Mouse (Mus musculus): Measurements from ENCODE around the gene Cdc6.
"Not testable (repeated sequence)": the region's sequence is repeated elsewhere in the genome, so short reads cannot be mapped to it uniquely, and the experiment has no call there.

Cdc6 gene

GRCm38 (mm10) chr11:98907063-98907436 lies 551 bp upstream of the Cdc6 start:
- intact Hi-C loops (cut with DNase I), result loop anchor here (5.0 kb wide), 1 partner anchor 205 kb away; the partner anchor contains the start of gene Csf3

- intact Hi-C loops (cut with DNase I), result loop anchor here (1.0 to 5.0 kb wide), 2 partner anchors 50 to 207 kb away; partner anchors contain the start of gene Csf3
Observed at GRCm38 (mm10) chr11:98909654-98910053, 2.1 kb downstream of the Cdc6 start.

DNA sequence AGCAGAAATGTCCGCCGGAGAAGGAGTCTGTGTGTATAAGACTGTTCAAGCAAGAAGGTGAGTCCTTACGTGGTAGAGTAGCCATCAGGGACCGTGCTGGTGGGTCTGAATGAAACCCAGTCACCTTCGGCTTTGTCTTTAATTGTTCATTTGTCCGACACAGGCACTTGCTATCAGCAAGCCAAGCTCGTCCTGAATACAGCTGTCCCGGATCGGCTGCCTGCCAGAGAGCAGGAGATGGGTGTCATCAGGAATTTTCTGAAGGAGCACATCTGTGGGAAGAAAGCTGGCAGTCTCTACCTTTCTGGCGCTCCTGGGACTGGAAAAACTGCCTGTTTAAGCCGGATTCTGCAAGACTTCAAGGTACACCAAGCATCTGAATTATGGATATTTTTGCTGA lies 2.8 kb downstream of the Cdc6 start:
- intact Hi-C loops (cut with DNase I), result loop anchor here (1.0 kb wide), 1 partner anchor 51 kb away; no protein-coding TSS in a partner anchor

GRCm38 (mm10) chr11:98911498-98911897 lies 3.9 kb downstream of the Cdc6 start:
- intact Hi-C loops (cut with DNase I), result no loop called here

DNA sequence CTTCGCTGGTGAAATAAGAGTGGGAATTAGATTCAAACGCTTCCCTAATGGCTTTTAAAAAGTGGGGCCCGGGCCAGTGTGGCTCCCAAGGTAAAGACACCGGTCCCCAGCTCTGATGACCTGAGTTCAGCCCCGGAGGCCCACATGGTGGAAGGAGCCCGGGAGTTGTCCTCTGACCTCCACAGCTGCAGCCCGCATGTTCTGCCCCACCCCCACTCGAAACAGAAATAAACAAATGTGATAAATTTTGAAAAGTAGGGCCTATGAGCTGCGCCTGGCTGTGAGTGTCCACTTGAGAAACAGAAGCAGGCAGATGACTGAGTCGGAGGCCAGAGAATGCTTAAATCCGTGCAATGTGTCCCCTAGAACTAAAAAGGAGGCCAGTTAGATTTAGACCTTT lies 6.6 kb downstream of the Cdc6 start:
- intact Hi-C loops (cut with DNase I), result no loop called here

GRCm38 (mm10) chr11:98916376-98916775 lies 8.8 kb downstream of the Cdc6 start:
- intact Hi-C loops (cut with DNase I), result not testable (repeated sequence)

DNA sequence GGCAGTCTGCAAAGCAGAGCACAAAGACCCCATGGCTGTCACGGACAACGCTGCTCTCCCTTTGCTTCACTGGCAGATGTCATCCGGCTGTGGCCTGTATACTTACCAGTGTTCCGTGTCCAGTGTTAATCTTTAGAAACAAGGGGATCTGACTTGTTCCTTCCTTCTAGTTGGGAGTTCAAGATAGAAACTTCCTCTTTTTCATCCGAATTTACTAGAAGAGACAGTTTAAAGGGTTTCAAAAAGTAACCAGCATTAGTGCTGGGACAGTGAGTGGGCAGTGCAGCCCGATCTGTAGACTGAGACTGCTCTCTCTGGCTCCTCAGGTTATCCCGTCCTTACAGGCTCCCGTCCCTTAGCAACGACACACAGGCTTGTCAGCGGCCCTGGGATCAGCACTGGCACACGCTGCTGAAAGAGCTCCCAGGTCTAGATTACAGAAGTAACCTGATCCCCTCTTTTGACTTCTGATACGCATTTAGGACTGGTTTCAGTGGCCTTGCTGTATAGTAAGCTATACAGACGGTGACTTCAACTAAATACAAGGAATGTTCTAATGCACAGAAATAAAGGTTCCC lies 9.9 kb downstream of the Cdc6 start:
- intact Hi-C loops (cut with DNase I), result no loop called here

- intact Hi-C loops (cut with DNase I), result no loop called here
Observed at GRCm38 (mm10) chr11:98918231-98918630, 10.6 kb downstream of the Cdc6 start.

- intact Hi-C loops (cut with DNase I), result no loop called here
Observed at GRCm38 (mm10) chr11:98919009-98919408, 11.4 kb downstream of the Cdc6 start.

DNA sequence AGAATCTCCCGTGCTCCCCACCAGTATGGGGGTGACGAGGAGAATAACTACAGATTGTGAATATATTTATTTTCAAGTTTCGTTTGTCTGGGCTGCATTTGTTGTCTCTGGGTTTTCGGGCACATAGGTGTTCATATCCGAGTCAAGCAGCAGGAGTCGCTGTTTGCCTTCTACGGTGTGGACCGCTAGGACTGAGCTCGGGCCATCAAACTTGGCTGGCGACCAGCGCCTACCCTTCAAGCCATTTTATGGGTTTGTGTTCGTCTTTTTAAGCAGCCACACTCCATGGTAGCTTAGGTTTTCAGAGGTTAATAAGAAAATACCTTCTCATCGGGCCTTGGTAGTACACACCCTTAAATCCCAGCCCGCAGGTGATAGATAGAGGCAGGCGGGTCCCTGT lies 14.2 kb downstream of the Cdc6 start:
- intact Hi-C loops (cut with DNase I), result loop anchor here (2.0 to 5.0 kb wide), 2 partner anchors 51 to 115 kb away; no protein-coding TSS in a partner anchor

GRCm38 (mm10) chr11:98922307-98922706 lies 14.7 kb downstream of the Cdc6 start:
- intact Hi-C loops (cut with DNase I), result loop anchor here (2.0 to 5.0 kb wide), 2 partner anchors 50 to 115 kb away; no protein-coding TSS in a partner anchor

- intact Hi-C loops (cut with DNase I), result loop anchor here (2.0 to 5.0 kb wide), 2 partner anchors 50 to 114 kb away; no protein-coding TSS in a partner anchor
Observed at GRCm38 (mm10) chr11:98922851-98923711, 15.5 kb downstream of the Cdc6 start.

GRCm38 (mm10) chr11:98924633-98925175 lies 17.1 kb downstream of the Cdc6 start:
- intact Hi-C loops (cut with DNase I), result loop anchor here (5.0 kb wide), 1 partner anchor 113 kb away; no protein-coding TSS in a partner anchor

DNA sequence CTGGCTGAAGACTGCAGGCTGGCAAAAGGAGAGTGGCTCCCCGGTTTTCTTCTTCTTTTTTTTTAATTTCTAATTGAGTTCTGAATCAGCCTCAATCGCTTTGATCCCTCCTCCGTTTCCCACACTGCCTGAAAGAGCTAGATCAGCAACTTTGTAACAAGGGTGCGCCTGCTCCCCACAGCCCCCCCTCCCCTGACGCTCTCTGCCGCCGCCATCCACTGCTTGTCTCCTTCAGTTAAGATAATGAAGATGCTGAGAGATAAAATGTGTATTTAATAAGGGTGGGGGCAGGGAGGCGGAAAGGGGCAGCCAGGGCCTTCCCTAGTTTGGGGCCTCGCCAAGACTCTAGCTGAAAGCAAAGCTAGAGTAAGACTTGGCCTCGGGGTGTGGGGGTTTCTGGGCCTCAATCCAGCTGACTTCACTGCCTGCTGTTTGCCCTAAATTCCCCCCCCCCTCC lies 17.7 kb downstream of the Cdc6 start:
- intact Hi-C loops (cut with DNase I), result no loop called here

DNA sequence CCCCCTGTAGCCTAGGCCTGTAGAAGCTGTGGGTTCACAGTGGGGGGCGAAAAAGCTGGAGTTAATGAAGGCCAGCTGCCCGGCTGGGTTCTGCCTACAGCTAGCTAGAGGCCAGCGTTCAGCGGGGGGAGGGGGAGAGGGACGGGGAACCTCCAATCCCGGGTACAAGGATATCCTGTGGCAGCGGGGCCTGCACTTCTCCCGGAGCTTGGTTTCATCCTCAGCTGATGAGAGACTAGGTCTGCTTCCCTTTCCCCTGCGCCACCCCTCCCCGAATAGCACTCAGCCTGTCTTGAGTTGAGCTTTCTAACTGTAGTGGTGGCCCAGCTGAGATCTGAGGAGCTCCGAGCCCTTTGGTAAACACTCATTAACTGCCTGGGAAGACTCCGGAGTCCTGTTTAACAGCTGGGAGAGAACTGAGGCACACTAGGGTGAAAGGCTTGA lies 18.3 kb downstream of the Cdc6 start:
- intact Hi-C loops (cut with DNase I), result no loop called here

DNA sequence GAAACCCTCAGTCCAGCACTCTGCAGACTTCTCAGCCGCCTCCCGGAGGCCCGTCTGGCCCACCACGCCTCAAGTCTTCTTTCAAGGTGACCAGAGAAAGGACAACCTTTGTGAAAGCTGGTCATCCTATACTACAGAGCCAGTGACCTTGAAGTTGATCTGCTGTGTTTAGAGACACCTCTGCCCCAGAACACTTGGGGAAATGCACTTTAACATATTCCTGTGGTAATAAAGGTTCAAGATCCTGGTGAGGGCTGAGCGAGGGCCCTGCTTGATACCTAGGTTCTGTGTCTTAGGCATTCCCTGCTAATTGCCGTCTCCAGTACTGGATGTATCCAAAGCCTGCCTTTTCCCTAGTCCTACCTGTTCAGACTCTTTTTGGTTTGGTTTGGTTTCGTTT lies 19.0 kb downstream of the Cdc6 start:
- intact Hi-C loops (cut with DNase I), result no loop called here

GRCm38 (mm10) chr11:98927438-98928076 lies 20.0 kb downstream of the Cdc6 start, which contains the start of gene Rara:
Rara (plus strand) TSS chr11:98927818.
- intact Hi-C loops (cut with DNase I), result no loop called here

DNA sequence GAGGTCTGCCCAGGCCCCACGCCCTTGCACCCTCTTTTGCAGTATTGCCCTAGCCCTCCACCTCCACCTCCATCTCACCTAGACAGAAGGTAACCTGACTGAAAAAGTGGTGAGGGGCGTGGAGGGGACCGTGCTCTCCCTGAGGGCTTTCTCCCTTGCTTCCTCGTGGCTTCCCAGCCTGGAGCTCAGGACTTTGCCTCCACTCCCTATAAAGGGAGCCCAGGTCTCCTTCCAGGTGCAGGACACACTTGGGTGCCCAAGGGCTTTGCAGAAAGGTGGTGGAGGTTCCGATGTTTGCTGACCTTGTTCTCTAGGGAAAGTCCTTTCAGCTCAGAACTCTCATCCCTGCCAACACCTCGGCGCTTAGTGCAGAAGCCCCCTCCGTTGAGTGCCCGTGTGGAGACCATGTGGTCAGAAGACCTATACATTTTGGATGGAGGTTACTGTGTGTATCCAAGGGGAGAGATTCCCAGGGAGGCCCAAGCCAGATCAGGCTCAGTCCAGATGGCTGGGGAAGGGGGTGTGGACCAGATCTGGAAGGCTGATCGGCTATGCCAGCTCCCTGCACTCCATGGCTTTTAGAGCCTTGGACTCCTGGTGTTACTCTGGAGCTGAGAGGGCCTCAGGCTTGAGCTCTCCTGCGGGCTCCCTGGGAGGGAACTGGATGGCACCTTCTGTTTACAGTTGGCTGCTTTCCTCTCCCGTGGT lies 20.7 kb downstream of the Cdc6 start:
- intact Hi-C loops (cut with DNase I), result no loop called here

DNA sequence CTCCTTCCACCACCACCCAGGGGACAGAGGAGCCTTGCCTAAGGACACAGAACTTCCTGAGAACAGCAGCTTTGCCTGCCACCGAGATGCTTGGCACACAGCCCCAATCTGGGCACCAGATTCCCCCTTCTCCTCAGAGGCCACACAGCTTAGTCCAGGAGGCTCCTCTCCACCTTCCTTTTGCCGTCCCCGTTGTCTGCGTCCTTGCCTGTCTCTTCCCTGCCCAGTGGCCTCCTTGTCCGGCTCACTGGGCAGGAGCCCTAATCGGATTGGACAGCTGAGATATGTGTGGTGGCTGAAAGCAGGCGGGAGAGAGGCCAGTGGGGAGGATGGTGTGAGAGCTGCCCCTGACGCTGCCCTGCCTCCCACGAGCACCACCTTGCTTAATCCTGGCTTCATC lies 21.9 kb downstream of the Cdc6 start:
- intact Hi-C loops (cut with DNase I), result no loop called here

GRCm38 (mm10) chr11:98930127-98930601 lies 22.6 kb downstream of the Cdc6 start:
- intact Hi-C loops (cut with DNase I), result no loop called here
